Mouse (Mus musculus) testis, adult 2 months (tissue): ENCODE results near the gene Vmn2r30.
"Not testable (repeated sequence)": the region's sequence is repeated elsewhere in the genome, so short reads cannot be mapped to it uniquely, and the experiment has no call there.

Experiments
- CTCF ChIP-seq: fragments of 200-500 bp; IDR thresholded peaks from 2 replicates; pipeline ENCODE4 v1.5.1; 2012; ENCODE audit warnings: low read depth, mild to moderate bottlenecking, inconsistent platforms, low read length, moderate library complexity; ENCODE audit not compliant: control insufficient read depth, insufficient read depth, insufficient replicate concordance
- POLR2A ChIP-seq: fragments of 200-500 bp; IDR thresholded peaks from 2 replicates; pipeline ENCODE4 v1.6.1; 2012; ENCODE audit warnings: low read depth, mild to moderate bottlenecking, inconsistent platforms, low read length, moderate library complexity; ENCODE audit not compliant: control insufficient read depth

DNA sequence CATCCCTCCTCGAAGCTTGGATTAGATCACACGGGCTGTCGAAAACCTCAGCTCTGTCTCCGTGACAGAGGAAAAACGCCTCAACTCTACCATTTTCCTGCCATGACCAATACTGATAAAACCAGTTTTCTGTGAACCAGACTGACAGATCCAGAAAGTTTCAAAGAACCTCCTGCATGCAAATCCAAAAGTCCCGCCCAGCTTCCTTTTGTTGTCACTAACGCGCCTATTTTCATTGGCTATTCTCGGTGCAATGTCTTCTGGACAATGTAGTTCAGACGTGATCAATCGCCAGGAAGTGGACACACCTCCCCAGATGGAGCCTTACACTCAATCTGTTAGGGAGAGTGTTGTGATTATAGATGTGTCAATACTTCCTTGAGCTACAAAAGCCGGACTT is 37.0 kb upstream of the Vmn2r30 start, which contains the start of gene Gm45783:
- not testable (repeated sequence) for TF ChIP-seq CTCF, POLR2A
